In the genomic region with DNA sequence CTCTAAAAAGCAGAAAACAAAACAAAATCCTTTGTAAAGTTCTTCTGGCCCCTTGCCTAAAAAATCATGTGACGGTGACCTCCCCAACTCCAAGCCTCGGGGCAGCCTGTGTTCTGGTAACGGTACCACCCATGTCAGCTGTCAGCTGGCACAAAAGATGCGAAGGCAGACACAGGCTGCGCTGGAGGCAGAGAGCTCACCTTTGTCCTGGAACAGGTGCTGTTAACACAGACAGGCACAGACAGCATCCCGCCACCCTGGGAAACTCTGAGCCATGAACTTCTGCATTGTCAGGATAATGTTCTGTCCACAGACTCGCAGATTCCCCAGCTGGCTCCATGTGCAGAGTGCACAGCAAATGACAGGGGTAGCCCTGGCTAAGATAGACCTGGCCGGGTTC, we compare ENCODE assay signal across 11 mouse cellular contexts. TPM values are rescaled to one million over a fixed set of nuclear protein-coding genes. Genes with fewer than 3 reads are reported as not detected.
A peak's percentile ranks its signal among the peaks of the same experiment; 100 is the strongest.
DNase-seq lines count a peak whose midpoint lies in the region; ATAC-seq and TF ChIP-seq lines count a peak whose summit lies in the region.
"Had no signal": no experiment of that assay in that cellular context is flagged by ENCODE, and none has a peak within 500 bp of the region (broad histone marks: within the 10 kb centered on the region; RNA-seq: fewer than 3 reads in every experiment).

No protein-coding gene starts in this region.

- no peak for TF ChIP-seq CTCF in hindbrain, postnatal 0 days (IDR thresholded peaks at IDR 0.05; ENCODE audit: low read depth)

- no peaks in the 10 kb centered on the region for H3K36me3 ChIP-seq in lung, embryonic 16.5 days (ENCODE audit: control insufficient read depth, insufficient read depth, low read length)
- H3K36me3 ChIP-seq in hindbrain, postnatal 0 days (ENCODE audit: insufficient read depth, low read length): no peaks in the 10 kb centered on the region
- no peaks in the 10 kb centered on the region for H3K36me3 ChIP-seq in neural tube, embryonic 14.5 days (ENCODE audit: control insufficient read depth, insufficient read depth, low read length)

- no peak overlapping the region for H3K27ac ChIP-seq in lung, embryonic 16.5 days (ENCODE audit: low read length)
- no peak overlapping the region; the same call in 1 of the 2 replicates for H3K27ac ChIP-seq in hindbrain, postnatal 0 days
- no peak overlapping the region for H3K27ac ChIP-seq in neural tube, embryonic 14.5 days (ENCODE audit: low read depth, low read length)

- H3K4me1 ChIP-seq in lung, embryonic 16.5 days (replicated peaks; ENCODE audit: control insufficient read depth, insufficient read depth, low read length): peaks cover 9% of the 10 kb centered on the region
- H3K4me1 ChIP-seq in hindbrain, postnatal 0 days (ENCODE audit: insufficient read depth, low read length): no peaks in the 10 kb centered on the region; the same call in 1 of the 2 replicates
- 0 out of 2 replicates have a peak, but pooled peaks cover 3% of the 10 kb centered on the region for H3K4me1 ChIP-seq in neural tube, embryonic 14.5 days (ENCODE audit: control insufficient read depth, insufficient read depth, low read length)

- intact Hi-C loops in gastrocnemius, postnatal 36 days (cut with DNase I): no loop called here

- H3K9ac ChIP-seq in lung, embryonic 16.5 days (ENCODE audit: low read length): peak overlapping the region; percentile 49
- H3K9ac ChIP-seq in hindbrain, postnatal 0 days (replicated peaks; ENCODE audit: low read length): no peak overlapping the region
- no peak overlapping the region; the same call in 1 of the 2 replicates for H3K9ac ChIP-seq in neural tube, embryonic 14.5 days (replicated peaks; ENCODE audit: low read depth, low read length)

- H3K4me3 ChIP-seq in lung, embryonic 16.5 days (ENCODE audit: low read length): peak overlapping the region; percentile 18
- no peak overlapping the region for H3K4me3 ChIP-seq in hindbrain, postnatal 0 days (ENCODE audit: low read length)
- no peak overlapping the region for H3K4me3 ChIP-seq in neural tube, embryonic 14.5 days (ENCODE audit: low read depth, low read length)

- DNase-seq in lung, adult 18-20 months: no peak
- peak; percentile 37 for DNase-seq in fat pad, adult 2 months (ENCODE audit: extremely low read depth, low read depth, low spot score)
- no peak for DNase-seq in hindbrain, postnatal 0 days (ENCODE audit: low spot score)
- DNase-seq in gastrocnemius, postnatal 36 days: no peak
- DNase-seq in ovary, postnatal 14 days (ENCODE audit: low spot score): no peak
- DNase-seq: gastrocnemius, postnatal 25 days; layer of hippocampus, postnatal 36 days had no signal

- no peaks in the 10 kb centered on the region for H3K9me3 ChIP-seq in lung, embryonic 16.5 days (ENCODE audit: control insufficient read depth, low read length)
- H3K9me3 ChIP-seq in hindbrain, postnatal 0 days (ENCODE audit: low read length): no peaks in the 10 kb centered on the region
- H3K9me3 ChIP-seq in neural tube, embryonic 14.5 days (ENCODE audit: control insufficient read depth, low read length): no peaks in the 10 kb centered on the region

- H3K4me2 ChIP-seq in lung, embryonic 16.5 days (ENCODE audit: low read depth, low read length): peak overlapping the region; percentile 38
- H3K4me2 ChIP-seq in hindbrain, postnatal 0 days (ENCODE audit: low read depth, low read length): peak overlapping the region; percentile 23
- no peak overlapping the region for H3K4me2 ChIP-seq in neural tube, embryonic 14.5 days (ENCODE audit: low read depth, low read length)

- H3K27me3 ChIP-seq in lung, embryonic 16.5 days (ENCODE audit: control insufficient read depth, insufficient read depth, low read depth, low read length): no peaks in the 10 kb centered on the region
- H3K27me3 ChIP-seq in hindbrain, postnatal 0 days (ENCODE audit: insufficient read depth, low read length): no peaks in the 10 kb centered on the region
- H3K27me3 ChIP-seq in neural tube, embryonic 14.5 days (ENCODE audit: control insufficient read depth, insufficient read depth, low read length): no peaks in the 10 kb centered on the region

- 41% methylated on average over 8 of the region's 8 CpGs for WGBS in lung, embryonic 16.5 days
- 35% methylated on average over 8 of the region's 8 CpGs for WGBS in hindbrain, postnatal 0 days
- whole genome bisulfite sequencing in neural tube, embryonic 14.5 days: 40% methylated on average over 8 of the region's 8 CpGs

- ATAC-seq in lung, embryonic 16.5 days (ENCODE audit: low read depth): no peak
- no peak for ATAC-seq in hindbrain, postnatal 0 days
- 0 out of 2 replicates have a peak, but pooled peaks have one; percentile 16 for ATAC-seq in neural tube, embryonic 14.5 days (ENCODE audit: low read depth)
- ATAC-seq in inflammation-experienced regulatory T-cells, adult 6 months: no peak

RNA-seq across cellular contexts. Expression of a gene that starts 43.4 kb away (rescaled TPM):
- polyA plus RNA-seq in lung, embryonic 16.5 days (2015; fragmentation: Nextera tagmentation; extraction: Ambion mirVana): 9.7 and 10.2 TPM in 2 replicates
- total RNA-seq in hindbrain, postnatal 0 days (2014; rRNA removed): 7.2 and 9.4 TPM in 2 replicates
- polyA plus RNA-seq in hindbrain, postnatal 0 days (2015; fragmentation: Nextera tagmentation; extraction: Ambion mirVana): 4.5 and 6.1 TPM in 2 replicates
- polyA plus RNA-seq in neural tube, embryonic 14.5 days (2014; fragmentation: Nextera tagmentation; extraction: Ambion mirVana): 7.4 and 8.3 TPM in 2 replicates
- total RNA-seq in gastrocnemius, postnatal 36 days (2021): 1 to 10 TPM; 5.0 to 5.2 TPM
- polyA plus RNA-seq in inflammation-experienced regulatory T-cells, adult 6 months (2017; shearing (Covaris generic)): 1 to 10 TPM; 5.5 to 6.8 (median 6.4) TPM

RNA-seq across cellular contexts. Expression of a gene that starts 59.8 kb away (rescaled TPM):
- polyA plus RNA-seq in lung, embryonic 16.5 days (2015; fragmentation: Nextera tagmentation; extraction: Ambion mirVana): 1.4 and 1.6 TPM in 2 replicates
- 19.9 and 20.2 TPM in 2 replicates for total RNA-seq in hindbrain, postnatal 0 days (2014; rRNA removed)
- polyA plus RNA-seq in hindbrain, postnatal 0 days (2015; fragmentation: Nextera tagmentation; extraction: Ambion mirVana): 11.1 and 11.6 TPM in 2 replicates
- 6.3 and 8.6 TPM in 2 replicates for polyA plus RNA-seq in neural tube, embryonic 14.5 days (2014; fragmentation: Nextera tagmentation; extraction: Ambion mirVana)
- total RNA-seq in gastrocnemius, postnatal 36 days (2021): 1 to 10 TPM; 1.3 to 1.9 TPM
- not detected for polyA plus RNA-seq in inflammation-experienced regulatory T-cells, adult 6 months (2017; shearing (Covaris generic))
- total RNA-seq: megakaryocyte-erythroid progenitor cell, adult 5-6 weeks had no signal
